Mouse (Mus musculus) lung, postnatal 0 days (tissue): ENCODE results near the gene Camsap1.

ENCODE experiments used
- CTCF ChIP-seq: IDR thresholded peaks from 2 replicates; pipeline ENCODE4 v1.5.1; 2016; ENCODE audit warnings: antibody characterized with exemption, mild to moderate bottlenecking
- EP300 ChIP-seq: IDR thresholded peaks from 2 replicates; pipeline ENCODE4 v1.6.1; 2016; ENCODE audit warnings: antibody characterized with exemption, mild to moderate bottlenecking, control low read depth

DNA sequence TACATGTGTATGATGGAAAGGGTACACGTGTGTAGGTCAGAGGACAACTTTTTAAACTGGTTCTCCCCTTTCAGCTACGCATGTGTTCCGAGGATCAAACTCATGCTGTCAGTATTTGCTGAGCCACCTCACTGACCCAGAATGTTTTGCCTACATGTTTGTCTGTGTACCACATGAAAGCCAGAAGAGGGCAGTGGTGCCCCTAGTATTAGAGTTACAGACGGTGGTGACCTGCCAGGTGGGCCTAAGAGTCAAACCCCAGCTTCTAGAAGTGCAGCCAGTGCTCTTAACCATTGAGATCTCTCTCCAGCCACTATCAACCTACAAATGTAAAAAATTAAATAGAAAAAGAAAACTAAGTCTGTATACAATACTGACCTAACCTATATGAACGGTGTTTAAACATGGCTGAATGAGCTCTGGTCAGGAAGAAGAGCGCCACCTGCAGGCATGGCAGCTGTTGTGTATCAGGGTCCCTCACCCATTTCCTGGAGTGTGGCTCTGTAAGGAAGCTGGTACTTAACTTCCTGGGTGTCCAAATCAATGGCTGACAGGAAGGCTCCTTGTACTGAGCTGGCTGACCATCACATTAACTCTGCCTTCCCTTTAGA, 51.7 kb downstream of the Camsap1 start:
- TF ChIP-seq CTCF (peak; percentile 65), EP300 (no peak)
